Mouse (Mus musculus) megakaryocyte, adult 5-6 weeks (primary cell): ENCODE results near the gene Grxcr1. TPM values are rescaled to one million over a fixed set of nuclear protein-coding genes. Genes with fewer than 3 reads are reported as not detected.

ENCODE experiments used
- ATAC-seq: 2 replicates; pipeline ENCODE4 v1.8.0; 2016; ENCODE audit warnings: mild to moderate bottlenecking, inconsistent platforms; ENCODE audit not compliant: poor library complexity, severe bottlenecking
- total RNA-seq, 2 experiments: library from RNA; stranded (forward) in 1 of 2; stranded (reverse) in 1 of 2; fragments of 153-499, 151-499 nt in 1 of 2; fragments of 221-1000, 200-1000 nt in 1 of 2; gene quantifications; 2 replicates each; pipeline versions ENCODE4 v1.2.3 to v1.2.4; 2015 to 2017

Gene Grxcr1
- total RNA-seq, 2 experiments from 2014 or later: not detected

GRCm38 (mm10) chr5:68086535-68087098, 55.0 kb downstream of the Grxcr1 start:
- ATAC-seq: peak; percentile 59; the same call in 1 of the 2 replicates

DNA sequence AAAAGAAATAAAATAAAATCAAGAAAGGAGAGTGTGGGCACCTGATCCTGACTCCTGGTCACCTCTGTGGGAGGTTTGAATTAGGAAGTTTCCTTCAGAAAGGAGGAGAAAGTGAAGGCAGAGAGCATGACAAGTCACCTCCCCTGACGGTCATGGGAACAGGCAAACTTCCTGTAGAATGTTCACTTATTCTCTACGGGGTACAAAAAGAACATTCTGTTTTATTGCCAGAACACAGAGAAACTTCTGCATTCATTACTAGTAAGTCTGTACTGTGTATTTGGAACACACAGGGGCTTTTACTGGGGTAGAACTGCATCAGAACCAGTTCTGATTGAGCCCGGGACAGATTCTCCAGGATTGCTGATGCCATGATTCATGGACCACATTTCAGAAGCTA, 55.5 kb downstream of the Grxcr1 start:
- no peak for ATAC-seq

GRCm38 (mm10) chr5:68093085-68093484, 61.5 kb downstream of the Grxcr1 start:
- no peak for ATAC-seq

GRCm38 (mm10) chr5:68097665-68098624, 66.3 kb downstream of the Grxcr1 start:
- ATAC-seq: no peak

GRCm38 (mm10) chr5:68112430-68113036, 80.9 kb downstream of the Grxcr1 start:
- no peak for ATAC-seq

DNA sequence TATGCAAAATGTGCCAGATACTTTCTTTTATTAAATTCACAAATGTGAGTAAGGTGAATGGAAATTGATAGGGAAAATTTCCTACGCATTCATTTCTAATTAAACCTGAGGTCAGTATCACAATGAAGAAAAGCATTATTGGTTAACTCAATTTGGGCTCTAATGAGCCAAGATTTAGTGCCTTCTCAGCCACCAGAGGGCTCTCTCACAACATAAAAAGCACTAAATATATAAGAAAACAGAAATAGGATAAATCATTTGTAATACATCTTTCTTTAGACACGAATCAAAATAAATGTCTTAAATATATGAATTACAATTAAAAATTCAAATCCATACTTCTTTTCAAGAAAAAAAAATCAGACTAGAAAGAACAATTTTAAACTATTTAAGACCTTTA, 89.2 kb downstream of the Grxcr1 start:
- no peak for ATAC-seq

- no peak for ATAC-seq
Observed at GRCm38 (mm10) chr5:68122883-68123282, 91.2 kb downstream of the Grxcr1 start.

- no peak for ATAC-seq
Observed at GRCm38 (mm10) chr5:68125478-68125877, 93.8 kb downstream of the Grxcr1 start.

DNA sequence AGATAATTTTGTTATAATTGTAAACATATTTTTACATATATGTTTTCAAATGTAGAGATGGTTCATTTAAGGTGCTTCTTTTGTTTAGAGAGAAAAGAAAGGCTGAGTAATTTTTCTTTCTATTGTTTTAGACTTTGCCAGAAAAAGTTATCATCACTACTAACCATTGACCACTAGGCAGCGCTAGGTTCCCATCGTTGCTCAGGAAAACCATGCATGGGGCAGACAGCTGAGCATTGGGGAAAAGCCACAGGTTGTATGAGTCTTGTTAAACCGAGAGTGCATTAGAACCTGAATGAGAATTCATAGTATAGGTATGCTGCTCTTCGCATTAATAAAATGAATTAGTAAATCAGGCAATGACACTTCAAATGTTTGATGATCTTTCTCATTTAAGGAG, 96.8 kb downstream of the Grxcr1 start:
- peak; percentile 45; the same call in 1 of the 2 replicates for ATAC-seq

DNA sequence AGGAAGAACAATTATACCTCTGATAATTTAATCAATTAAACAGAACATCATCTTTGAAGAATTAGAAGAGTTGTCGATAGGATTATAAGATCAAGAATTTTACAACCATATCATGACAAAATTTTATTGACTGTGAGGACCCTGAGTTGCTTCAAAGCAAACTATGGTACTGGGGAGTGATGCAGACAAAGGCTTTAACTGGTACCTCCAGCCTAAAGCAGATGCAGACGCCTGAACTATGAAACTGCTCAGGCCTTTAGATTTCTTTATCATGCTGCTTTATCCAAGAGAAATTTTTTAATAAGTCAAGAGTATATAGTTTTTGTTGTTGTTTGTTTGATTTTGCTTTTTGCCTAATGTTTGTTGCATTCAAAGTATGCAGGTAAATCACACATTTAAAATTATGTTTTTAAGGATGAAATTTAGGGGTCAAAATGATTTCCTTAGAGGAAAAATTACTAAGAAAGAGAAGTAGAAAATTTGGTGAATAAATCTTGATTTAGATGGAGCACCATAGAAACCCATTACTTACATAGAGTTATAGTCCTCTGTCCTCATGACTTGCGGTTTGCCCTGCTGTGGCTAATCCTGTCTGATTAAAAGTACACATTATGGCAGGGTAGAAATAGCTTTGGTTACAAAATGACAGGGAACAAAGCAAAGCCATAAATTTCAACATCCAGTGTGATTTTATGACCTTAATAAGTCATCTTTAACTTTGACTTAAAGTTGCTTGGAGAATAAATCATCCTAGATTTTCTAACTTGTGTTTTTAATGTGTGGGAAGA, 97.4 kb downstream of the Grxcr1 start:
- no peak for ATAC-seq

DNA sequence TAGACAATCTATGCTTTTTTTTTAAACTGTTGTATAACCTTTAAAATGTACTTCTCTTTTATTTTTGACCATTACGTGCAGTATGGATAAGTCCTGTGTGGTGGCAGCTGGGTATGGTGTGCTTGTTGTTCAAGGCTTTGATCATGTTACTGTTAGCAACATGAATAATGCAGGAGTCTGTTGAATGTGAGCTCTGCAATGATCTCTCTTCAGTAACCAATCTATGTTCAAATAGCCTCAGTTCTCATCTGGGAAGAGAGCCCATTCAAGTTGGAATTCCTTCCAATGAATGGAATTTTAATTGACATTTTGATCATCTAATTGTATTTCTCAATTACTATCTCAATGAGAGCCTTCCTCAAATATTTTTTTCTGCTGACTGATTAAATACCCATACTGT, 115.2 kb downstream of the Grxcr1 start:
- no peak for ATAC-seq

DNA sequence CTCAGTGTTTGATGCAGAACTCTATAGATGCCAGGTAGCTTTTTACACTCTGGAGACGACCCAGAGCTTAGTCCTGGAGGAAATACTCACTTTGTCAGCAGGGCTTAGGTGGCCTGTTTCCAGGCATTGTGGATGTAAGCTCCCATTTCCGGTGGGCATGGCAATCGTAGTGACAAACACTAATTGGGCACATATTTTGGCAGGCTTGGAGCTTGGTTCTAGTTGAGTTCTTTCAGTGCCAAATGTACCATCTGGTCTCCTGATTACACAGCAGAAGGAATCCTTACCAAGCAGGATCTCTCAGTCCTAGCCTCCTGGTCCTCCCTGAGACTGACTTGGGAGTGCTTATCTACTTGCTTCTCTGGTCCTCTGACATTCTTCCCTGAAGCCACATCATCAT, 118.3 kb downstream of the Grxcr1 start:
- ATAC-seq: no peak

GRCm38 (mm10) chr5:68150347-68151043, 118.9 kb downstream of the Grxcr1 start:
- no peak for ATAC-seq

- ATAC-seq: no peak
Observed at GRCm38 (mm10) chr5:68162503-68162902, 130.9 kb downstream of the Grxcr1 start.

GRCm38 (mm10) chr5:68165954-68166353, 134.3 kb downstream of the Grxcr1 start:
- no peak for ATAC-seq

Other genes with a start within 250 kb of the Grxcr1 start
- 51.1 and 58.8 TPM in 2 replicates for gene Atp8a1, start 184.4 kb upstream of the Grxcr1 start, total RNA-seq (2015)
- gene Atp8a1, start 184.4 kb upstream of the Grxcr1 start, total RNA-seq (2017): 34.1 and 35.9 TPM in 2 replicates
- gene Gm5108, start 90.2 kb upstream of the Grxcr1 start, total RNA-seq (2015): not detected in 2 replicates
- gene Gm5108, start 90.2 kb upstream of the Grxcr1 start, total RNA-seq (2017): not detected in 2 replicates
- not detected in 2 replicates for gene Gm21905, start 85.4 kb upstream of the Grxcr1 start, total RNA-seq (2015)
- not detected in 2 replicates for gene Gm21905, start 85.4 kb upstream of the Grxcr1 start, total RNA-seq (2017)